Mouse (Mus musculus): ENCODE results near the gene N4bp1. TPM values are rescaled to one million over a fixed set of nuclear protein-coding genes. Genes with fewer than 3 reads are reported as not detected.

The N4bp1 gene
- polyA plus RNA-seq, 1 experiment, result 7.4 TPM

DNA sequence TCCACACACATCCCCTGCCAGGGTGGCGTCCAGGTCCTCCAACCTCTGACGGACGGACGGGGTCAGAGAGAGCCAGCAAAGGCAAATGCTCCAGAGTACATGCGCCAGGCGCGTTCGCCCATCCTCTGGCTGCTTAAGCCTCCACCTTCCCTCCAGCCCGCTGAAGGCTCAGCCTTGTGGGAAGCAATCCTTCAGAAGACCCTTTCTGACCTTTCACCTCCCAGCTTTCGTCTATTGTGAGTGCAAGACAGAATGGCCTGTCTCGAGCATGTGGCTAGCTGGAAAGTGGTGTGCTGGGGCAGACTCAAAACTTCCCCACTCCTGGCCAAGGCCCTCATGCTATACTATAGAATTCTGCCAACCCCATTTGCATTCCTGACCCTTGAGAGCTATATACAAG is 30.4 kb downstream of the N4bp1 start:
- Histone ChIP-seq H3K27ac (replicated peaks; ENCODE audit: low read depth, low read length) (no peak overlapping the region), H3K4me3 (ENCODE audit: insufficient read depth, low read depth, low read length) (no peak overlapping the region), H3K4me1 (ENCODE audit: control insufficient read depth, insufficient read depth, insufficient read length, low read length) (peaks cover 22% of the 10 kb centered on the region)

- H3K27ac ChIP-seq (replicated peaks; ENCODE audit: low read depth, low read length), result no peak overlapping the region
- peaks cover 20% of the 10 kb centered on the region for H3K4me1 ChIP-seq (ENCODE audit: control insufficient read depth, insufficient read depth, insufficient read length, low read length)
- H3K4me3 ChIP-seq (ENCODE audit: insufficient read depth, low read depth, low read length), result no peak overlapping the region
These were observed 31.1 kb downstream of the N4bp1 start for GRCm38 (mm10) chr8:86853989-86854373.

DNA sequence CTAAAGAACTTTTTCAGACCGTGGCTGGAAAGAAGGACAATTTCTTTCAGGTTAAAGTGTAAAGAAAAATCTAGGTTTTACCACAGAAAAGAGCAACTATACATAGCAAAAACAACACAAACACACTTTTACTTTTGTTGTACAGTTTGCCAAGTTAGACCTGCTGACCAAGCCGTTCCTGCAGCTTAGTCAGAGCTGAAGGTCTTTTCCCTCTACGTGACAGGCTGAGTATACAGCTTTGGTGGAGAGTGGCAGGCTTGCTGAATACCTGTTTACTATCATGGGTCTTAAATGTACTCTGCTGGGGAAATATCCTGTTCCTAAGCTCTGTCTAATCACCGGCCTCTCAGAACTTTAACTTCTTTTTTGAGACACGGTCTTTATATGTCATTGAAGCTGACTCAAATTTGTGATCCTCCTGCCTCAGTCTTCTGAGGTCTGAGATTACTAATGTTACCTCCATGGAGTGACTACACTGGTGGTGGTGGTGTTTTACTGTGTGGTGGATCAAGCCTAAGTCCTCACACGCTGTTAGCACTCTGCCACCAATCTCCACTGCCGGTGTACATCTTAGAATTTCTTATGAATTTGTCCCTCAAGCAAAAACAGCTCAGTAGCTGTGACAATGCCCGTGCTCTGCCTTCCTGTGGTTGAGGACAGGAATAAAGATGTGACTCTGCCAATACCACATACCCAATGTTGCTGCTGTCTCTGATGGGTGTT is 31.6 kb downstream of the N4bp1 start:
- H3K27ac ChIP-seq (replicated peaks; ENCODE audit: low read depth, low read length), result no peak overlapping the region; the same call in 1 of the 2 replicates
- H3K4me1 ChIP-seq (ENCODE audit: control insufficient read depth, insufficient read depth, insufficient read length, low read length), result peaks cover 20% of the 10 kb centered on the region
- no peak overlapping the region for H3K4me3 ChIP-seq (ENCODE audit: insufficient read depth, low read depth, low read length)

- Histone ChIP-seq H3K4me1 (ENCODE audit: control insufficient read depth, insufficient read depth, insufficient read length, low read length) (peaks cover 20% of the 10 kb centered on the region), H3K27ac (replicated peaks; ENCODE audit: low read depth, low read length) (no peak overlapping the region), H3K4me3 (ENCODE audit: insufficient read depth, low read depth, low read length) (no peak overlapping the region)
These were observed 32.6 kb downstream of the N4bp1 start for GRCm38 (mm10) chr8:86852491-86852890.

- Histone ChIP-seq H3K4me3 (ENCODE audit: insufficient read depth, low read depth, low read length) (no peak overlapping the region), H3K27ac (replicated peaks; ENCODE audit: low read depth, low read length) (no peak overlapping the region), H3K4me1 (ENCODE audit: control insufficient read depth, insufficient read depth, insufficient read length, low read length) (peaks cover 6% of the 10 kb centered on the region)
These were observed 36.2 kb downstream of the N4bp1 start for GRCm38 (mm10) chr8:86848876-86849275.

DNA sequence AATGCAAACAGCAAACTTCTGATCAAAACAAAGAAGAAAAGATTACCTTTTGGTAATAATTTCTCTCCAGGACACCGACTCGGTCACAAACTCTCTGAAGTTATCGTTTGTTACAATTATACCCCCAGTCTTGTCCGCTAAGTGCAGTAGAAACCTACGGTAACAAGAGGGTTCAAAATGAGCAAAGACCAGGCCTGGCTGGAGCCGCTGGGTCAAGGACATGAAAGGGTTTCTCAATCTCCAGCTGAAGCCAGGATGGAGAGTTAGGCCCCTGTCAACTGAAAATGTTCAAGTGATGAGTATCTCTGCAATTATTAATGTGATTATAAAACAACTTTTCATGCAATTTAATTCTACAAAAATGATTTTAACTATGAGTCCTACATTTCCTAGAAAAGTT is 36.7 kb downstream of the N4bp1 start:
- H3K27ac ChIP-seq (replicated peaks; ENCODE audit: low read depth, low read length), result no peak overlapping the region
- H3K4me3 ChIP-seq (ENCODE audit: insufficient read depth, low read depth, low read length), result no peak overlapping the region
- H3K4me1 ChIP-seq (ENCODE audit: control insufficient read depth, insufficient read depth, insufficient read length, low read length), result peaks cover 6% of the 10 kb centered on the region

GRCm38 (mm10) chr8:86847091-86847490 is 38.0 kb downstream of the N4bp1 start:
- Histone ChIP-seq H3K27ac (replicated peaks; ENCODE audit: low read depth, low read length) (no peak overlapping the region), H3K4me3 (ENCODE audit: insufficient read depth, low read depth, low read length) (no peak overlapping the region), H3K4me1 (ENCODE audit: control insufficient read depth, insufficient read depth, insufficient read length, low read length) (peaks cover under 1% of the 10 kb centered on the region)

DNA sequence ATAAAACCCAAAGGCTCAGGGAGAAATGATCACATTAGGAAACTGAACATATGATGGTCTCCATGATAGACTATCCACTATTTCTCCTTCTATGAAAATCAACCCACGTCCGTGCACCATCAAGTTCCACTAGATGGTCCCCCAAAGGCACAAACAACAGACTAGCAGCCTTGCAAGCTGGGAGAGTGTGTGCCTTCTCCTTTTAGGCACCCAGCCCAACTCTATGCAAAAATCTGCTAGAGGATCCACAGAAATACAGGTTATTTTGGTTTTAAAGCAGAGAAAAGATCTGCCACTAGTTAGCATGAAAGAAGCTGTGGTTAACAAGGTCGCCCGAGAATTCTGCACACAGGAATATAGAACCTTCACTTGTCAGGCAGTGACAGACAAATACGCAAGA is 39.2 kb downstream of the N4bp1 start:
- Histone ChIP-seq H3K4me1 (ENCODE audit: control insufficient read depth, insufficient read depth, insufficient read length, low read length) (no peaks in the 10 kb centered on the region), H3K27ac (replicated peaks; ENCODE audit: low read depth, low read length) (no peak overlapping the region), H3K4me3 (ENCODE audit: insufficient read depth, low read depth, low read length) (no peak overlapping the region)

- no peaks in the 10 kb centered on the region for H3K4me1 ChIP-seq (ENCODE audit: control insufficient read depth, insufficient read depth, insufficient read length, low read length)
- no peak overlapping the region for H3K27ac ChIP-seq (replicated peaks; ENCODE audit: low read depth, low read length)
- H3K4me3 ChIP-seq (ENCODE audit: insufficient read depth, low read depth, low read length), result no peak overlapping the region
These were observed 40.2 kb downstream of the N4bp1 start for GRCm38 (mm10) chr8:86844856-86845255.

DNA sequence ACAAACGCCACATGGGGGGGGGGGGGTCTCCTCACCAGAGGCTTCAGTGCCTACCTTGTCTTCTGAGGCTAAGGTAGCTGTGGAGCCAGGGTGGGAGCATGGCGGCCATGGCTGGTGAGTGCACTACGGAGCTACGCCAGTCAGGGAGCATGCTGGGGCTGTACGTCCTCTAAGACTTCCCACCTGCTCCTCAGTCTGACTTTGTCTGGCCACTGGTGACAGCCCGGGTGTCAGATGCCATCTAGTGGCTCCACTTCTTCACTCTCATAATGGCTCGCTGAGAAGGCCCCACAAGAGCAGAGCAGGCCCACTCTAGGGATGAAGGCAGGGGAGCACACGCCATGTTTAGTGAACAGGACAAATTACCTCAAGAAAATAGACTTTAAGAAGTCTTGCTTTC is 41.2 kb downstream of the N4bp1 start:
- Histone ChIP-seq H3K4me1 (ENCODE audit: control insufficient read depth, insufficient read depth, insufficient read length, low read length) (no peaks in the 10 kb centered on the region), H3K27ac (replicated peaks; ENCODE audit: low read depth, low read length) (no peak overlapping the region)

DNA sequence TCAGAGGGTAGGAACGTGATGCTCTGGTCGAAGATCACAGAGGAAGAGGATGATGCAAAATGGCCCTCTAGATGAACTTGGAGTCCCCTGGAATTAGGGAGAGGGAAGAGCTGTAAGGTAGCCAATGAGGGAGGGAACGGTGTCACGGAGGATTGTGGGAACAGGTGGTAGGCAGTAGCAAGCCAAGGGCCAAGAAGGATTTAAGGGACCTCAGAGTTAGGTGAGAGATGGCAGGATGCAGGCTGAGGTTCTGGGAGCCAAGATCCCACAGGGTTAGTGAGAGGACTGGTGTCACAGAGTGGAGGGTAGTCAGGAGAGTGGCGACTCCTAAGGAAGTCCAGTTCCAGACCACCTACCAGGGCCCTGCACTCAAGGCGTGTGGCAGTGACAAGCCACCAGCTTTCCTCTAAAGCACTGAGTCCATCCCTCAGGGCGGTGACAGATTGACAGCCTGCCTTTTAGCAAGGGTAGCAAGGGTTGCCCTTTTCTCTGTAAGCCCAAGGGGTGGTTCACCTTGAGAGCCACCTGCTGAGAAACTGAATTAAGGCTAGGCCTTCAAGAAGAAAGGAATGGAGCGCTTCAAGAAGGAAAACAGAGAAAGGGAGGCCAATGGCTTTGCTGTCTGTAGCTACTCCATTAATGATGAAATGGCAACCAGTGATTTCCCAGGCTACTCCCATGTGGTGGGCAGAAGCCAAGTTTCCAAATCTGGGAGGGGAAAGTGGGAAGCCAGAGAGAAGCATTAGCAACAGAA is 43.3 kb downstream of the N4bp1 start:
- Histone ChIP-seq H3K4me3 (ENCODE audit: insufficient read depth, low read depth, low read length) (no peak overlapping the region), H3K27ac (replicated peaks; ENCODE audit: low read depth, low read length) (no peak overlapping the region), H3K4me1 (ENCODE audit: control insufficient read depth, insufficient read depth, insufficient read length, low read length) (no peaks in the 10 kb centered on the region)

More for the DNA sequence above, 41.2 kb downstream of the N4bp1 start:
- no peak overlapping the region for H3K4me3 ChIP-seq (ENCODE audit: insufficient read depth, low read depth, low read length)

DNA sequence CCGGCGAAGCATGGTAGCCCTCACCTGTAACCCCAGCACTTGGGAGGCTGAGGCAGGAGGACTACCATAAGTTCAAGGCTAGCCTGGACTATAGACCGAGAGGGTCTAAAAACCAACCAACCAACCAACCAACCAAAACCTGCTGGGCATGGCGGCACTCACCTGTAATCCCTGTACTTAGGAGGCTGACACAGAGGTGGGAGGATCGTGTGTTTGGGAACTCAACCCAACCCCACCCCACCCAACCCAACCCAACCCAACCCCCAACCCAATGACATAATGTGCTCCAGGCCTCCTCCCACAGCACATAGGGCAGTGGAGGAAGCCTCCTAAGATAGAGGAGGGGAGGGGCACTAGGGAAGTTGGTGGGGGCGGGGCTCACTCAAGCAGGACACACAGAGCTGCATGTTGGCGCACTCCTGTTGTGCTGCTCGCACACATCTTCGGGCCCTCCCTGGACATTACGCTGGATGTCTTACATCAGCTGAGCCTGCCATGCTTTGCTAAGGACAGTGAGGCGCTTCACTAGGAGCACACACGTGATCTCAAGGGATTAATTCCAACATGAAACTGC is 44.9 kb downstream of the N4bp1 start:
- Histone ChIP-seq H3K4me1 (ENCODE audit: control insufficient read depth, insufficient read depth, insufficient read length, low read length) (no peaks in the 10 kb centered on the region), H3K4me3 (ENCODE audit: insufficient read depth, low read depth, low read length) (no peak overlapping the region), H3K27ac (replicated peaks; ENCODE audit: low read depth, low read length) (no peak overlapping the region)

DNA sequence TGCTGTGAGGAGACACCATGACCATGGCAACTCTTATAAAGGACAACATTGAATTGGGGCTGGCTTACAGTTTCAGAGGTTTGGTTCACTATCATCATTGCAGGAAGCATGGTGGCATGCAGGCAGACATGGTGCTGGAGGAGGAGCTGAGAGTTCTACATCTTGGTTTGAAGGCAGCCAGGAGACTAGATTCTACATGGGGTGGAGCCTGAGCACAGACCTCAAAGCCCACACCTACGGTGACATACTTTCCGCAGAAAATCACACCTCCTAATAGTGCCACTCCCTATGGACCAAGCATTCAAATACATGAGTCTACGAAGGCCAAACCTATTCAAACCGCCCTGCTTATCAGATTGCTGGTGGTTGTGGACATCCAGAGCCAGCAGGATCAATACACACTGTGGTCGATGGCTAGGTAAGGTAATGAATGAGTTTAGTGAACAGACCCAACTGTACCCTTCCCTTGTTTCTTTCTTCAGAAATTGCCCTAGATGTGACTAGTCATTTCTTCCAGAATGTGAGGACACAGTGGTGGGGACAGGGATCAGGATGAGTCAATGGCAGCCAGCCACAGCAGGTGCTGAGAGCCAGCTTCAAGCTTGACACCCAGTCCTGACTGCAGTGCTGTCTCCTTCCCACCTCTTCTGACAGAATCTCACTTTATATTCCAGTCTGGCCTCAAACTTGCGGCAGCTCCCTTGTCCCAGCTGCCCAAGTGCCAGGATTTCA is 46.2 kb downstream of the N4bp1 start:
- Histone ChIP-seq H3K27ac (replicated peaks; ENCODE audit: low read depth, low read length) (no peak overlapping the region), H3K4me1 (ENCODE audit: control insufficient read depth, insufficient read depth, insufficient read length, low read length) (no peaks in the 10 kb centered on the region), H3K4me3 (ENCODE audit: insufficient read depth, low read depth, low read length) (no peak overlapping the region)

GRCm38 (mm10) chr8:86837234-86837633 is 47.8 kb downstream of the N4bp1 start:
- no peak overlapping the region for H3K27ac ChIP-seq (replicated peaks; ENCODE audit: low read depth, low read length)
- no peaks in the 10 kb centered on the region for H3K4me1 ChIP-seq (ENCODE audit: control insufficient read depth, insufficient read depth, insufficient read length, low read length)
- H3K4me3 ChIP-seq (ENCODE audit: insufficient read depth, low read depth, low read length), result no peak overlapping the region

- H3K27ac ChIP-seq (replicated peaks; ENCODE audit: low read depth, low read length), result no peak overlapping the region
- H3K4me3 ChIP-seq (ENCODE audit: insufficient read depth, low read depth, low read length), result no peak overlapping the region
- no peaks in the 10 kb centered on the region for H3K4me1 ChIP-seq (ENCODE audit: control insufficient read depth, insufficient read depth, insufficient read length, low read length)
These were observed 49.2 kb downstream of the N4bp1 start for GRCm38 (mm10) chr8:86835881-86836280.
